Mouse (Mus musculus) intestine, embryonic 15.5 days (tissue): Measurements from ENCODE around the gene Lnx1. TPM values are rescaled to one million over a fixed set of nuclear protein-coding genes. Genes with fewer than 3 reads are reported as not detected.

Source experiments
- ATAC-seq: fragments of 200-750 bp; cut with Nextera tagmentation; 2 replicates; pipeline ENCODE4 v1.8.0; 2017; ENCODE audit warnings: moderate TSS enrichment, moderate library complexity
- H3K27ac ChIP-seq: fragments of 300-500 bp; sonication (generic); 2 replicates; pipeline ENCODE4 v1.5.1; 2015; ENCODE audit warnings: mild to moderate bottlenecking, inconsistent platforms
- H3K27me3 ChIP-seq: fragments of 300-500 bp; sonication (generic); replicated peaks from 2 replicates; pipeline ENCODE4 v1.6.1; 2015; ENCODE audit warnings: inconsistent platforms
- H3K36me3 ChIP-seq: fragments of 300-500 bp; sonication (generic); 2 replicates; pipeline ENCODE4 v1.6.1; 2015; ENCODE audit warnings: inconsistent platforms
- H3K4me1 ChIP-seq: fragments of 300-500 bp; sonication (generic); replicated peaks from 2 replicates; pipeline ENCODE4 v1.6.1; 2015; ENCODE audit warnings: inconsistent platforms
- H3K4me2 ChIP-seq: fragments of 300-500 bp; sonication (generic); replicated peaks from 2 replicates; pipeline ENCODE4 v1.6.1; 2015; ENCODE audit warnings: mild to moderate bottlenecking, inconsistent platforms
- H3K4me3 ChIP-seq: fragments of 300-500 bp; sonication (generic); replicated peaks from 2 replicates; pipeline ENCODE4 v1.5.1; 2015; ENCODE audit warnings: inconsistent platforms
- H3K9ac ChIP-seq: fragments of 300-500 bp; sonication (generic); 2 replicates; pipeline ENCODE4 v1.6.1; 2015; ENCODE audit warnings: inconsistent platforms
- H3K9me3 ChIP-seq: fragments of 300-500 bp; sonication (generic); 2 replicates; pipeline ENCODE4 v1.6.1; 2016; ENCODE audit warnings: inconsistent platforms
- WGBS: fragments of 180-500 bp; shearing (Covaris S2); methylation state at CpG from one replicate; pipeline ENCODE4 v1.1.7; 2015; 5-methylcytosine and 5-hydroxymethylcytosine counted together
- polyA plus RNA-seq: library from polyadenylated mRNA; unstranded; fragments of >200 nt; fragmentation: Nextera tagmentation; extraction: Ambion mirVana; gene quantifications from 2 replicates; pipeline ENCODE4 v1.2.1, GENCODE M21; 2015

The Lnx1 gene
- 5.9 and 6.0 TPM in 2 replicates for polyA plus RNA-seq

DNA sequence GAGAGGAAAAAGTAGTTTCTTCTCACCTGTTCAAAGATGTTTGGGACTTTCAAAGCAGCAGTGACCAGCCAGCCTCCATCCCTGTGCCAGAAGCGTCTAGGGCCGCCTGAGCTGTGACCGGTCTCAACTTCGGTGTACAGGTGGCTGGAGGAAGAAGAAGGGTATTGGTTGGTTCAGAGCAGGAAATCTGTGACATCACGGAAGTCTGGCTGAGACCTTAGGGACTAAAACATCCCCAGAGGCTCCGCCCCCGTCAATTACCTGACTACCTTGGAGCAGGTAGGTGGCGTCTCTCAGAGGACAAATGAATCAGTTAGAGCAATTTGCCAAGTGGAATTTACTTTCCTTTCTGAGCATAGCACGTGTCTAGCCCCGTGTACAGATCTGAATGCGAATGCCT, at the start of gene Lnx1:
Lnx1 (minus strand) TSS at position 147 of the 400 bp plus-strand sequence.
- WGBS, result 51% methylated on average over 11 of the region's 11 CpGs
- no peaks in the 10 kb centered on the region for H3K9me3 ChIP-seq
- no peaks in the 10 kb centered on the region for H3K36me3 ChIP-seq
- peak within 1 kb of the TSS; percentile 14; the same call in 1 of the 2 replicates for H3K4me3 ChIP-seq
- H3K27ac ChIP-seq, result peak within 1 kb of the TSS; percentile 24; the same call in 1 of the 2 replicates
- H3K4me1 ChIP-seq, result no peaks in the 10 kb centered on the region
- peak within 1 kb of the TSS; percentile 57 for H3K4me2 ChIP-seq
- peak; percentile 81 for ATAC-seq
- no peaks in the 10 kb centered on the region for H3K27me3 ChIP-seq
- no peak within 1 kb of the TSS for H3K9ac ChIP-seq

DNA sequence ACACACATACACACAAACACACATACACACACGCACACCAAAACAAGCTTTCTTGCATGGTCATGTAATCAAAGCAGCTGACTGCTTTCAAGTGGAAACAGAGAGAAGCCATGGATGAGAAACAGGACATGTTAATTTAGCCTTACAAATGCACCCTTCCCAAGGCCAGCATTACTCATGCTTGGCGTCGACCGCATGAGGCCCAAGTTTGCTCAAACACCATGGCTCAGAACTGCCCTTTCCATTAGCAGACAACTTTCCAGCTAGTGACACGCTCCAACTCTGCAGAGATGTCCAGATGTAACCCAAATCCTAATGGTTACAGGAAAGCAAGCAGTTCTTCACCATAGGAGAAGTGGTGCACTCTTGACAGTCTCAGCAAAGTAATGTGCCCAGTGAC, 47.8 kb upstream of the Lnx1 start:
- H3K27ac ChIP-seq, result no peak overlapping the region
- H3K27me3 ChIP-seq, result no peaks in the 10 kb centered on the region
- no peak overlapping the region for H3K9ac ChIP-seq
- H3K4me2 ChIP-seq, result no peak overlapping the region
- no peak overlapping the region for H3K4me3 ChIP-seq
- H3K9me3 ChIP-seq, result no peaks in the 10 kb centered on the region
- no peaks in the 10 kb centered on the region for H3K4me1 ChIP-seq
- no peak for ATAC-seq
- no peaks in the 10 kb centered on the region for H3K36me3 ChIP-seq
- 57% methylated on average over 5 of the region's 5 CpGs for WGBS

DNA sequence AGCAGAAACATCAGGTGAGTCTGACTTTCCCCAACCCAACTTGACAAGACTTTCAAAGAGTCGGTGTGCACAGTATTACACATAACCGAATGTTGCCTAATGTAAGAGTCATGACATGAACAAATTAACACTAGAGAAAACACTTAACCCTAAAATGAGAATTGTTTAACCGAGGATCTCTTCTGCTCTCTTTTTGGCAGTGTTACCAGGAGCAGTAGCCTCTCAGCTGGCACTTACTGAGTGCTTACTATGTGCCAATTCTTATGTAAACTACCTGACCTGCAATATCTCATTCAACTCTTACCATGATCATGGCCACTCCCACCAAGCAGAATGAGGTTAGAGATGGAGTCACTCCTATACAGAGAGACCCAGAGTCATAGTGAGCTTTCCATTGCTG, 44.8 kb upstream of the Lnx1 start:
- ATAC-seq, result no peak
- no peaks in the 10 kb centered on the region for H3K9me3 ChIP-seq
- WGBS, result 79% methylated on average over 3 of the region's 3 CpGs
- no peak overlapping the region for H3K4me3 ChIP-seq
- H3K27me3 ChIP-seq, result no peaks in the 10 kb centered on the region
- no peak overlapping the region for H3K27ac ChIP-seq
- no peak overlapping the region for H3K4me2 ChIP-seq
- no peaks in the 10 kb centered on the region for H3K36me3 ChIP-seq
- no peaks in the 10 kb centered on the region for H3K4me1 ChIP-seq
- H3K9ac ChIP-seq, result no peak overlapping the region

DNA sequence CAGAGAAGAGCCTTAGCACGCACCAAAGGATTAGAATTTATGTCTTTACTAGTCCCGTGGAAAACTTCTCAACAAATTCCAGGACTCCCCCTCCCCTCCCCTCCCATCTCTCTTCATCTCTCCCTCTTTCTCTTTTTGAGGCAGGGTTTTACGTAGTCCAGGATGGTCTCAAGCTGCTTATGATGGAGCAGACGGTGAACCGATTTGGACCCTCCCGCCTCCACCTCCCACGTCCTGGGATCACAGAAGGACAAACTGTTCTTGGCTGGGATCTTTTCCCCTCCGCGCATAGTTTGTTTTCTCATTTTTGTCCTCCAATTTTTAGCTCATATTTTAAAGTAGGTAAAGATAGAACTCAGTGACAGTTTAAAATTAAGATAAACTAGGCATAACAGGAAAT, 38.2 kb upstream of the Lnx1 start:
- ATAC-seq, result no peak
- Histone ChIP-seq H3K4me3 (no peak overlapping the region), H3K27me3 (no peaks in the 10 kb centered on the region), H3K36me3 (no peaks in the 10 kb centered on the region), H3K27ac (no peak overlapping the region), H3K9ac (no peak overlapping the region), H3K9me3 (no peaks in the 10 kb centered on the region), H3K4me2 (no peak overlapping the region), H3K4me1 (0 out of 2 replicates have a peak, but pooled peaks cover 6% of the 10 kb centered on the region)
- WGBS, result 81% methylated on average over 9 of the region's 9 CpGs

DNA sequence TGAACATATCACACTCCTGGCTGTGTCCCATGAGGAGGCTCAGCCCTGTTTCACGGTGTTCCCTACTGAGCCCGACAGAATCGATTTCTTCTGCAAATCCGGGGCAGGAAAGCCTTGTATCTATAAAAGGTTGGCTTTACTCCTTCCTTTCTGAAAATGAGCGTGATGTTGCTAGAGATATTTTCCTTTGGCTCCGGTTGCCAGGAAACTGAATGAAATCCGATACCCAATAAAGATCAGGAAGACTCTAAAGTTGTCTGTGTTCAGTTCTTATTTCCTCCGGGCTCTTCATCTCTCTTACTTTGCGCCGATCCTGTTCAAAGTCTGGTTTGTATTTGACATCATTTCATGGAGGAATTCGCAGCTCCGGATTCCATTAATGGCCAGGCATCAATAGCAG, 36.7 kb upstream of the Lnx1 start:
- ATAC-seq, result no peak
- 0 out of 2 replicates have a peak, but pooled peaks cover 6% of the 10 kb centered on the region for H3K4me1 ChIP-seq
- no peaks in the 10 kb centered on the region for H3K36me3 ChIP-seq
- no peak overlapping the region for H3K9ac ChIP-seq
- H3K27ac ChIP-seq, result no peak overlapping the region
- no peaks in the 10 kb centered on the region for H3K9me3 ChIP-seq
- H3K4me2 ChIP-seq, result no peak overlapping the region; the same call in 1 of the 2 replicates
- no peak overlapping the region for H3K4me3 ChIP-seq
- H3K27me3 ChIP-seq, result no peaks in the 10 kb centered on the region
- 23% methylated on average over 12 of the region's 12 CpGs for WGBS

DNA sequence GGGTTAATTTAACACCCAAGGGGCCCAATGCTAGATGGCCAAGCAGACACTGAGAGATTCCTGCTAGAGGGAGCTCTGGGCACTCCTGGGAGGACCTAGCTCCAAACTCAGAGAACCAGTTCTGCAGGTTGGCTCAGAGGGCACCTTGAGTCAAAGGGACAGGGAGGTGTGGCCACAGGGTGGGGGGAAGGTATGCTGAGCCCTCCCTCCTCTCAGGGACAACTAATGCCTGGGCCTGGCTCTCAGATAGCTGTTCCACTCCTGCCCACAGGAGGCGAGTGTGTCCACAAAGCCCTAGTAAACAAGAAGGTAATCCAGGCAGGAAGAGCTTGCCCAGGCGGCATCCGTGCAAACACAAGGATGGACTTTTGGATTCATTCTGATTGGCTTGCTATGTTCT, 35.6 kb upstream of the Lnx1 start:
- Histone ChIP-seq H3K4me3 (no peak overlapping the region), H3K9me3 (no peaks in the 10 kb centered on the region), H3K36me3 (no peaks in the 10 kb centered on the region), H3K4me1 (0 out of 2 replicates have a peak, but pooled peaks cover 6% of the 10 kb centered on the region), H3K27me3 (no peaks in the 10 kb centered on the region), H3K27ac (no peak overlapping the region), H3K9ac (no peak overlapping the region), H3K4me2 (no peak overlapping the region)
- peak; percentile 99 for ATAC-seq
- WGBS, result 59% methylated on average over 3 of the region's 3 CpGs

DNA sequence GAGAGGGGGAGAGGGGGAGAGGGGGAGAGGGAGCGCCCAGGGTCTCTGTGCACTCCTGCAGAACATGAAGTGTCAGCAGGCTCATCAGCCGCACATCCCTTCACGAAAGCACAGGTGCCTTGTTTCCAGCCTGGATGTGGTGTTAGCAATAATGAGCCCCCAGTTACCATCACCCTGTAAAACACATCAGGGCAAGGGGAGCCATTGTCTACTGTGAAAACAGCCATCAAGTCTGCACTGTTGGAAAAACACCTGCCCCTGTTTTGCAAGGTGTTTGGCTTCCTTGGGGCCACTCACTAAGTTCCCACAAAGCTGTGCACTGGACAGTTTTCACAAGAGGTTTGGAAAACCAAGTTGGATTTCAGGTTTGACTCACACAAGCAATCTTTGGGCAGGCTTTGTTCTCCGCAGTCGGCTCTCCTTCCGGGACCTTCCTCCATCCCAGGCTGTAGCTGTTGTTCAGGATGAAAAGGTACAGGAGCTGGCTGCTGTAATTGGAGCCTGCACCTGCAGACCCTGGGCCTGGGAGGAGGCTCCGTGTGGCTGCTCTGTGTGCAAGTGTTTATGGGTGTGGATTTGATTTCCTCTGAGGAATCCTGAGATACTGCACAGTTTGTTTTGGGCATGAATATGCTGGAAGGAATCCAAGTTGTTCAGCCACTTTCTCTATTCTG, 31.3 kb upstream of the Lnx1 start:
- no peak overlapping the region for H3K27ac ChIP-seq
- no peak overlapping the region for H3K4me2 ChIP-seq
- 48% methylated on average over 7 of the region's 7 CpGs for WGBS
- no peaks in the 10 kb centered on the region for H3K27me3 ChIP-seq
- H3K4me1 ChIP-seq, result 0 out of 2 replicates have a peak, but pooled peaks cover 3% of the 10 kb centered on the region
- H3K36me3 ChIP-seq, result no peaks in the 10 kb centered on the region
- no peaks in the 10 kb centered on the region for H3K9me3 ChIP-seq
- ATAC-seq, result no peak
- no peak overlapping the region for H3K9ac ChIP-seq
- H3K4me3 ChIP-seq, result no peak overlapping the region

DNA sequence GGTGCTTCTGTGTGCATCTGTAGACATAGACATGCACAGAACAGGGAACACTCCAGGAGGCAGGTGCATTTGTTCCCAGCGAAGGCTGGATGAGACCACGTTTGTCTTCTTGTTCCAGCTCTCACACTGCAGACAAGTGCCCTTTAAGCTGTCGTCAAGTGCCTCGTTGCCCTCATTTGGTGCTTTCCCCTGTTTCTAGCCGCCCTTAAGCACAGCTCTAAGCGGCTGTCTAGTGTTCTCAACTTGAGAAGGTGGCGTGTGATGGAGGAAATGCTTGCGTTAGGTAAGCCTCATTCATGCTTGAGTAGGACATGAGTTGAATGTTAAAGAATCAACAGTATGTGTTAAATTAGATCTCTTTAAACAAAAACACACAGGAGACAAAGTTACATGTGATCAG, 29.9 kb upstream of the Lnx1 start:
- H3K36me3 ChIP-seq, result no peaks in the 10 kb centered on the region
- WGBS, result 74% methylated on average over 8 of the region's 8 CpGs
- no peaks in the 10 kb centered on the region for H3K27me3 ChIP-seq
- ATAC-seq, result no peak
- H3K4me3 ChIP-seq, result no peak overlapping the region
- no peaks in the 10 kb centered on the region for H3K9me3 ChIP-seq
- 0 out of 2 replicates have a peak, but pooled peaks cover 3% of the 10 kb centered on the region for H3K4me1 ChIP-seq
- H3K4me2 ChIP-seq, result no peak overlapping the region
- H3K27ac ChIP-seq, result no peak overlapping the region
- H3K9ac ChIP-seq, result no peak overlapping the region

DNA sequence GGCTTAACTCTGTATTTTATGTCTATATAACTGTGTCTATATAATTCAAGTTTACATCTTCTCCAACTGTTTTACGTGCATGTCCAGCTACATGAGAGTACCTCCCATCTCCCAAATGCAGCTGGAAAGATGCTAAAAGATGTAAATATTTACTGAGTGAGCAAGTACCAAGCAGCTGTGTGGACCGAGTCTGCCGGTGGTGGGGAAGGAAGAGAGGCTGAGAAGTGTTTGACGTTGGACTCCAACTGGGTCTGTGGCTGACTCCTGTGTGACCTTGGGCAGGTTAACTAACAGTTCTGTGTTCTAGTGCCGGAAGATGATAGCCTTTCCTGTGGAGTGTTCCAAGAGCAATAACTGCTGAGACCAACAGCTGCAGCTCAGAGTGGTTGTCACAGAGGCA, 27.9 kb upstream of the Lnx1 start:
- Histone ChIP-seq H3K27ac (no peak overlapping the region), H3K36me3 (no peaks in the 10 kb centered on the region), H3K9me3 (no peaks in the 10 kb centered on the region), H3K27me3 (no peaks in the 10 kb centered on the region), H3K4me1 (0 out of 2 replicates have a peak, but pooled peaks cover 3% of the 10 kb centered on the region), H3K9ac (no peak overlapping the region), H3K4me2 (no peak overlapping the region), H3K4me3 (no peak overlapping the region)
- ATAC-seq, result peak; percentile 28; the same call in 1 of the 2 replicates
- 49% methylated on average over 5 of the region's 5 CpGs for WGBS

DNA sequence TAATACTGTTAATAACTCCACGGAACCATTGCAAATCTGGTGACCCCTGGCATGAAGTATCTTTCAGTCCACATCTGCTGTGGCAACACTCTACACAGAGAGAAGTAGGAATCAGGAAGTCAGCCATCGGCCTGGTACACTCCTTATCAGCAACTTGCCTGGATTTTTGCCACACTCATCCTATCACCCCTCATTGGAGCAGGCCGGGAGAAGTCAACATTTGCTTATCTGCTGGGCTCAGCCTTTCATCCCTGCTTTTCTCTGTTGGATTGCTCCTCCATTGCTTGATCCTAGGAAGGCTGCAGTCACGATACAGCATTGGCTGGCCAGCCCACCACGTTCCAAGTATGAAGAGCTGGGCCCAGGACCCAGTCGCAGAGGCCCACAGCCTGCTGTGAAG, 26.9 kb upstream of the Lnx1 start:
- 0 out of 2 replicates have a peak overlapping the region, but pooled peaks have one; percentile 22 for H3K27ac ChIP-seq
- 0 out of 2 replicates have a peak, but pooled peaks cover 3% of the 10 kb centered on the region for H3K4me1 ChIP-seq
- ATAC-seq, result no peak
- no peak overlapping the region for H3K9ac ChIP-seq
- 64% methylated on average over 6 of the region's 6 CpGs for WGBS
- H3K4me3 ChIP-seq, result no peak overlapping the region
- no peaks in the 10 kb centered on the region for H3K36me3 ChIP-seq
- H3K9me3 ChIP-seq, result no peaks in the 10 kb centered on the region
- no peaks in the 10 kb centered on the region for H3K27me3 ChIP-seq
- H3K4me2 ChIP-seq, result no peak overlapping the region

DNA sequence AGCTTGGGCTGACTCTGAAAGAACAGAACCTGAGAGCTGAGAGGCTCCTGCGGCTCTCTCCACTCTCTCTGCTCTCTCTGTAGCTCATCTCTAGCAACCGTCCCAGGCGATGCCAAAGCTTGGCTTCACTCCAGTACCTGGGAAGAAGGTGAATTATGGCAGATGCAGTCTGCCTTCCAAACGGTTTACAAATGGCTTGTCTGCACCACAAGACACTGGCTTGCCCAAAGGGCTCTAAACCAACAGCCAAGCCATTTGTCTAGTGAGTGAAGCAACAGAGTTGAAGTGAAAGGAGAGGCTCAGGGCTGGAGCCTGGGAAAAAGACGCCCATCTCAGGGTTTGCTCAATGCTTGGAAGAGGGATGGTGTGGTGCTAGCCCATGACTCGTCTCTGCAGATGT, 25.5 kb upstream of the Lnx1 start:
- Histone ChIP-seq H3K4me2 (no peak overlapping the region), H3K9ac (no peak overlapping the region), H3K4me3 (no peak overlapping the region), H3K27me3 (no peaks in the 10 kb centered on the region), H3K27ac (no peak overlapping the region), H3K36me3 (no peaks in the 10 kb centered on the region), H3K9me3 (no peaks in the 10 kb centered on the region), H3K4me1 (0 out of 2 replicates have a peak, but pooled peaks cover 3% of the 10 kb centered on the region)
- WGBS, result 64% methylated on average over 6 of the region's 6 CpGs
- ATAC-seq, result no peak

DNA sequence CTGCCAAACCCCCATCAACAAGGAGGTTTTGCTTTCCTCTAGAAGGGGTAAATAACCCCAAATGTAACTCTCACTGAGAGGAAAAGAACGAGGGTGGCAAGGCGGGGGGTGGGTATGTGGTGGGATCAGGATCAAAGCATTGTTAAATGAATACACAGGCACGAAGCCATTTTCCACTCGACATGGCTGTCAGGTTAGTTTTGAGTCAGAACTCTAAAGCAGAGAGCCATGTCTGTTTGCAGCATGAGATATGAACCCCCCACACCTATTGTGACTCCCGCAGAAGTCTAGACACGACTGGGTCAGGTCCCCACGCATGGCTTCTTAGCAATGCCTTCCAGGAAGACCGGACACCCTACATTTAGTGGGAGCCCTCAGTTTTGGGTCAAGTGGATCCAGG, 24.6 kb upstream of the Lnx1 start:
- no peak overlapping the region for H3K27ac ChIP-seq
- H3K9me3 ChIP-seq, result no peaks in the 10 kb centered on the region
- 0 out of 2 replicates have a peak, but pooled peaks cover 3% of the 10 kb centered on the region for H3K4me1 ChIP-seq
- no peak overlapping the region for H3K4me2 ChIP-seq
- H3K27me3 ChIP-seq, result no peaks in the 10 kb centered on the region
- 87% methylated on average over 8 of the region's 8 CpGs for WGBS
- no peak for ATAC-seq
- H3K9ac ChIP-seq, result no peak overlapping the region
- no peaks in the 10 kb centered on the region for H3K36me3 ChIP-seq
- no peak overlapping the region for H3K4me3 ChIP-seq

DNA sequence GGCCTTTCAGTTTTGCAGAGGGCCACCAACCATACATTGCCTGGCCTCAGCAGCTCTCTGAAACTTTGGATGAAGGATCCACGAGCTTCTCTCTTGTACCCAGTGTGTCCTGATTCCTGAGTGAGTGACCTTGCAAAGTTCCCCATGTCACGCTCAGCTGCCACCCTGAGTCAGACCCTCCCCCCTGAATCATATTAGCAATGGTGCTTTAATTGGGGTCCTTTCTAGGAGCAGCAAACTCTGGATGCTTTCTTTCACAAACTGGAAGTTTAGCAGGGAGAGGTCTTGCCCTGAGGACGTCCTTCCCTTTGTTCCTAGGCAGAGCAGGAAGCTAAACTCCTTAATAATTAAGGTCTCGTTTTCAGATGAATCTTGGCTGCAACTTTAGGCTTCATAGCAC, 22.8 kb upstream of the Lnx1 start:
- Histone ChIP-seq H3K4me3 (no peak overlapping the region), H3K36me3 (no peaks in the 10 kb centered on the region), H3K27me3 (no peaks in the 10 kb centered on the region), H3K4me1 (0 out of 2 replicates have a peak, but pooled peaks cover 3% of the 10 kb centered on the region), H3K9ac (no peak overlapping the region), H3K9me3 (no peaks in the 10 kb centered on the region), H3K4me2 (no peak overlapping the region), H3K27ac (no peak overlapping the region)
- 71% methylated on average over 4 of the region's 4 CpGs for WGBS
- ATAC-seq, result no peak
